Mouse (Mus musculus) myocyte (in vitro differentiated cells): ENCODE measurements around the gene Mfap3l. TPM values are rescaled to one million over a fixed set of nuclear protein-coding genes. Genes with fewer than 3 reads are reported as not detected.

Source experiments
- H3K27me3 ChIP-seq: one replicate; pipeline ENCODE4 v1.6.1; 2011; ENCODE audit not compliant: control insufficient read depth, insufficient read depth, insufficient read length
- H3K36me3 ChIP-seq: one replicate; pipeline ENCODE4 v1.6.1; 2011; ENCODE audit not compliant: control insufficient read depth, insufficient read depth
- H3K4me2 ChIP-seq: one replicate; pipeline ENCODE4 v1.6.1; 2011; ENCODE audit warnings: low read depth, control low read depth
- H3K4me3 ChIP-seq: one replicate; pipeline ENCODE4 v1.5.1; 2011; ENCODE audit warnings: mild to moderate bottlenecking, control low read depth, moderate library complexity
- H3K79me2 ChIP-seq: one replicate; pipeline ENCODE4 v1.6.1; 2011; ENCODE audit not compliant: control insufficient read depth, insufficient read depth
- H3ac ChIP-seq: one replicate; pipeline ENCODE4 v1.6.1; 2011; ENCODE audit not compliant: control insufficient read depth, insufficient read length
- CEBPB ChIP-seq: IDR thresholded peaks from 2 replicates; pipeline ENCODE4 v1.6.1; 2011; ENCODE audit warnings: mild to moderate bottlenecking, moderate library complexity; ENCODE audit not compliant: poor library complexity, insufficient read depth, severe bottlenecking
- E2F4 ChIP-seq: IDR thresholded peaks from one replicate; pipeline ENCODE4 v1.6.1; 2011; ENCODE audit warnings: mild to moderate bottlenecking, control low read depth, moderate library complexity; ENCODE audit not compliant: insufficient read depth
- MAX ChIP-seq: IDR thresholded peaks from one replicate; pipeline ENCODE4 v1.6.1; 2011; ENCODE audit warnings: low read depth, mild to moderate bottlenecking, control low read depth
- MYOD1 ChIP-seq, 3 experiments: IDR thresholded peaks; one replicate each; pipeline ENCODE4 v1.6.1; 2011; ENCODE audit warnings: control low read depth in 2 of 3, low read depth in 2 of 3, mild to moderate bottlenecking in 2 of 3, moderate library complexity in 1 of 3; ENCODE audit not compliant: insufficient read length in 2 of 3, control insufficient read depth in 1 of 3
- MYOG ChIP-seq, 3 experiments: IDR thresholded peaks; one replicate each; pipeline ENCODE4 v1.6.1; 2011; ENCODE audit warnings: control low read depth in 2 of 3, low read depth in 2 of 3, mild to moderate bottlenecking in 2 of 3; ENCODE audit not compliant: insufficient read length in 2 of 3, control insufficient read depth in 1 of 3, insufficient read depth in 1 of 3
- POLR2A ChIP-seq: IDR thresholded peaks from one replicate; pipeline ENCODE4 v1.6.1; 2011; ENCODE audit warnings: low read depth, mild to moderate bottlenecking, control low read depth, moderate library complexity; ENCODE audit not compliant: insufficient read length
- POLR2AphosphoS2 ChIP-seq: IDR thresholded peaks from one replicate; pipeline ENCODE4 v1.6.1; 2011; ENCODE audit warnings: low read depth, control low read depth; ENCODE audit not compliant: insufficient read length
- REST ChIP-seq: IDR thresholded peaks from one replicate; pipeline ENCODE4 v1.6.1; 2011; ENCODE audit warnings: mild to moderate bottlenecking, control low read depth, moderate library complexity; ENCODE audit not compliant: insufficient read depth, insufficient read length
- SRF ChIP-seq: IDR thresholded peaks from one replicate; pipeline ENCODE4 v1.6.1; 2011; ENCODE audit warnings: low read depth; ENCODE audit not compliant: control insufficient read depth, insufficient read length
- TCF12 ChIP-seq: IDR thresholded peaks from one replicate; pipeline ENCODE4 v1.6.1; 2011; ENCODE audit warnings: mild to moderate bottlenecking, control low read depth; ENCODE audit not compliant: poor library complexity, insufficient read depth, severe bottlenecking
- TCF3 ChIP-seq: IDR thresholded peaks from one replicate; pipeline ENCODE4 v1.6.1; 2011; ENCODE audit warnings: low read depth, control low read depth; ENCODE audit not compliant: insufficient read length
- USF1 ChIP-seq: IDR thresholded peaks from one replicate; pipeline ENCODE4 v1.6.1; 2011; ENCODE audit warnings: low read depth, mild to moderate bottlenecking, control low read depth, moderate library complexity
- polyA plus RNA-seq: library from polyadenylated mRNA; unstranded; fragments of >200 nt; fragmentation: generic; extraction: Trizol; gene quantifications from one replicate; pipeline ENCODE4 v1.2.1, GENCODE M21; 2012; ENCODE audit warnings: missing spikeins

The Mfap3l gene
- polyA plus RNA-seq, 1 experiment, result 12.9 TPM

GRCm38 (mm10) chr8:60659721-60660120, 27.1 kb downstream of the Mfap3l start:
- Histone ChIP-seq H3K4me3 (no peak overlapping the region), H3K36me3 (no peaks in the 10 kb centered on the region), H3K79me2 (peaks cover 9% of the 10 kb centered on the region), H3ac (no peak overlapping the region), H3K4me2 (no peak overlapping the region), H3K27me3 (no peaks in the 10 kb centered on the region)
- TF ChIP-seq E2F4, result no peak
- TF ChIP-seq MYOD1 (IDR thresholded peaks at IDR 0.05; ENCODE audit: control insufficient read depth in 1 of 3, insufficient read length in 2 of 3, low read depth in 2 of 3), result no peak
- no peak for TF ChIP-seq TCF3
- no peak for TF ChIP-seq POLR2AphosphoS2
- TF ChIP-seq POLR2A, result no peak
- no peak for TF ChIP-seq MAX

GRCm38 (mm10) chr8:60661191-60661590, 28.6 kb downstream of the Mfap3l start:
- no peak overlapping the region for H3ac ChIP-seq
- no peaks in the 10 kb centered on the region for H3K36me3 ChIP-seq
- no peak for TF ChIP-seq SRF
- TF ChIP-seq MYOD1 (IDR thresholded peaks at IDR 0.05; ENCODE audit: control insufficient read depth in 1 of 3, insufficient read length in 2 of 3, low read depth in 2 of 3), result no peak
- no peak for TF ChIP-seq USF1
- TF ChIP-seq REST, result no peak
- TF ChIP-seq TCF3, result no peak
- TF ChIP-seq MAX, result no peak
- no peak for TF ChIP-seq CEBPB
- TF ChIP-seq TCF12, result no peak
- TF ChIP-seq POLR2A, result no peak
- no peak for TF ChIP-seq E2F4
- TF ChIP-seq POLR2AphosphoS2, result no peak
- no peak for TF ChIP-seq MYOG (IDR thresholded peaks at IDR 0.05; ENCODE audit: control insufficient read depth in 1 of 3, insufficient read depth in 1 of 3, insufficient read length in 2 of 3, low read depth in 2 of 3)
- peaks cover 5% of the 10 kb centered on the region for H3K79me2 ChIP-seq
- no peak overlapping the region for H3K4me3 ChIP-seq
- H3K4me2 ChIP-seq, result no peak overlapping the region
- H3K27me3 ChIP-seq, result no peaks in the 10 kb centered on the region

GRCm38 (mm10) chr8:60663552-60663951, 30.9 kb downstream of the Mfap3l start:
- no peaks in the 10 kb centered on the region for H3K36me3 ChIP-seq
- H3K27me3 ChIP-seq, result no peaks in the 10 kb centered on the region
- peaks cover 5% of the 10 kb centered on the region for H3K79me2 ChIP-seq
- peak; percentile 34 for TF ChIP-seq TCF12
- TF ChIP-seq CEBPB, result no peak
- peak; percentile 80 to 96 (median 87) for TF ChIP-seq MYOD1 (IDR thresholded peaks at IDR 0.05; ENCODE audit: control insufficient read depth in 1 of 3, insufficient read length in 2 of 3, low read depth in 2 of 3)
- no peak for TF ChIP-seq SRF
- peak in 1 of 3 experiments; percentile 12 for TF ChIP-seq MYOG (IDR thresholded peaks at IDR 0.05; ENCODE audit: control insufficient read depth in 1 of 3, insufficient read depth in 1 of 3, insufficient read length in 2 of 3, low read depth in 2 of 3)
- no peak overlapping the region for H3ac ChIP-seq
- H3K4me2 ChIP-seq, result peak overlapping the region; percentile 33
- H3K4me3 ChIP-seq, result no peak overlapping the region

DNA sequence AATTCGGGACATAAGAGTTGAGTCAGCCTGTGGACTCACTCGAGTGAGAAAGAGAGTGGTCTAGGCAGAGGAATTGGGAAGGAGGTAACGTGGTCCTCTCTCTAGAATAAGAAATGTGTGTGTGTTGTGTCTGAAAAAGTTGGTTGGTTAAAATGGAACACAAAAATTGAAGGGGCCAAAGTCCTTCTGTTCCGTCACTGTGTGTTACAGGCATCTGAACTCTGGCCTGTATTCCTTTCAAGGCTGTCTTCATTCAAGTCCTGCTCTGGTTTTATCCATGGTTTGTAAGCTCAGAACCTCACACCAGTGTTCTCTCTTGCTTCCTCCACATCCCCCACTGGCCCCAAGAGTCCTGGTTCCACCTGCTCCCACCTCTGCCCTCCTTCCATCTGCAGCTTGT, 33.2 kb downstream of the Mfap3l start:
- Histone ChIP-seq H3K27me3 (no peaks in the 10 kb centered on the region), H3K4me3 (no peak overlapping the region), H3K4me2 (no peak overlapping the region), H3ac (no peak overlapping the region), H3K36me3 (no peaks in the 10 kb centered on the region), H3K79me2 (peaks cover 5% of the 10 kb centered on the region)
- TF ChIP-seq SRF (no peak), MYOG (IDR thresholded peaks at IDR 0.05; ENCODE audit: control insufficient read depth in 1 of 3, insufficient read depth in 1 of 3, insufficient read length in 2 of 3, low read depth in 2 of 3) (no peak), USF1 (no peak), E2F4 (no peak), TCF12 (no peak), TCF3 (no peak)

DNA sequence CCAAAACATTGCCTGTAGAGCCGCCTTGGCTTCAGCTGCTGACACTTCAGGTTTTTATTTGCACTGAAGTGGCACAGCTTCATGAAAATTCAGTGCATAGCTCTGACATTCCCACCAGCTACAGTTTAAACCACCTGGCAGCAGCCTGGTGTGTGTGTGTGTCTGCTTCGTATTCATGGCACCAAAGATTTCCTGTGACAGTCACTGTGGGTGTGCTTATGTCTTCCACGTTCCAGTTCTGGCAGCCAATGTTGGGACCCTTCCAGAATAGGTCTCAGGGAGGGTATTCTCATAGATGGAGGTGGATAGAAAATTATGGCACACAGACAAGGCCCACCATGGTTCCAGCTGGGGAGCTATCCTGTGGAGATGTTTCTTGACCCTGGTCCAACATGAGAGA, 34.2 kb downstream of the Mfap3l start:
- no peak overlapping the region for H3ac ChIP-seq
- H3K4me2 ChIP-seq, result no peak overlapping the region
- no peak overlapping the region for H3K4me3 ChIP-seq
- peaks cover 5% of the 10 kb centered on the region for H3K79me2 ChIP-seq
- no peaks in the 10 kb centered on the region for H3K36me3 ChIP-seq
- no peak for TF ChIP-seq E2F4
- no peak for TF ChIP-seq MYOG (IDR thresholded peaks at IDR 0.05; ENCODE audit: control insufficient read depth in 1 of 3, insufficient read depth in 1 of 3, insufficient read length in 2 of 3, low read depth in 2 of 3)
- TF ChIP-seq SRF, result no peak
- TF ChIP-seq POLR2AphosphoS2, result no peak
- TF ChIP-seq MAX, result no peak
- TF ChIP-seq CEBPB, result no peak
- TF ChIP-seq POLR2A, result no peak
- no peaks in the 10 kb centered on the region for H3K27me3 ChIP-seq
